Mouse (Mus musculus) midbrain, embryonic 12.5 days (tissue): ENCODE data around the gene Spaca7. TPM values are rescaled to one million over a fixed set of nuclear protein-coding genes. Genes with fewer than 3 reads are reported as not detected.
"Not testable (repeated sequence)": the region's sequence is repeated elsewhere in the genome, so short reads cannot be mapped to it uniquely, and the experiment has no call there.

Experiments used
- ATAC-seq: fragments of 200-750 bp; cut with Nextera tagmentation; 2 replicates; pipeline ENCODE4 v1.8.0; 2017; ENCODE audit warnings: low read depth, moderate TSS enrichment, moderate library complexity; ENCODE audit not compliant: low FRiP score
- H3K27ac ChIP-seq: fragments of 300-500 bp; sonication (generic); replicated peaks from 2 replicates; pipeline ENCODE4 v1.5.1; 2016; ENCODE audit warnings: mild to moderate bottlenecking
- H3K27me3 ChIP-seq: fragments of 300-500 bp; sonication (generic); 2 replicates; pipeline ENCODE4 v1.6.1; 2016; ENCODE audit warnings: mild to moderate bottlenecking
- H3K36me3 ChIP-seq: fragments of 300-500 bp; sonication (generic); 2 replicates; pipeline ENCODE4 v1.6.1; 2016
- H3K4me1 ChIP-seq: fragments of 300-500 bp; sonication (generic); 2 replicates; pipeline ENCODE4 v1.6.1; 2016
- H3K4me2 ChIP-seq: fragments of 300-500 bp; sonication (generic); replicated peaks from 2 replicates; pipeline ENCODE4 v1.6.1; 2016; ENCODE audit warnings: mild to moderate bottlenecking, moderate library complexity
- H3K4me3 ChIP-seq: fragments of 300-500 bp; sonication (generic); 2 replicates; pipeline ENCODE4 v1.5.1; 2016; ENCODE audit warnings: mild to moderate bottlenecking
- H3K9ac ChIP-seq: fragments of 300-500 bp; sonication (generic); replicated peaks from 2 replicates; pipeline ENCODE4 v1.6.1; 2016; ENCODE audit warnings: mild to moderate bottlenecking, moderate library complexity
- H3K9me3 ChIP-seq: fragments of 300-500 bp; sonication (generic); 2 replicates; pipeline ENCODE4 v1.6.1; 2016; ENCODE audit warnings: mild to moderate bottlenecking
- WGBS: fragments of 180-500 bp; shearing (Covaris S2); methylation state at CpG from one replicate; pipeline ENCODE4 v1.1.7; 2016; 5-methylcytosine and 5-hydroxymethylcytosine counted together
- polyA plus RNA-seq: library from polyadenylated mRNA; unstranded; fragments of >200 nt; fragmentation: Nextera tagmentation; extraction: Ambion mirVana; gene quantifications from 2 replicates; pipeline ENCODE4 v1.2.1, GENCODE M21; 2016

The Spaca7 gene
- polyA plus RNA-seq, 1 experiment from 2014 or later: not detected

- H3K4me2 ChIP-seq: no peak overlapping the region
- H3K4me1 ChIP-seq: 0 out of 2 replicates have a peak, but pooled peaks cover 12% of the 10 kb centered on the region
- peaks cover 12% of the 10 kb centered on the region for H3K27me3 ChIP-seq
- H3K9ac ChIP-seq: no peak overlapping the region
- no peaks in the 10 kb centered on the region for H3K9me3 ChIP-seq
- H3K27ac ChIP-seq: no peak overlapping the region
- ATAC-seq: no peak
- peaks cover 11% of the 10 kb centered on the region for H3K36me3 ChIP-seq
- 57% methylated on average over 12 of the region's 12 CpGs for WGBS
- no peak overlapping the region for H3K4me3 ChIP-seq
Observed at GRCm38 (mm10) chr8:12609752-12610449, 37.1 kb downstream of the Spaca7 start.

DNA sequence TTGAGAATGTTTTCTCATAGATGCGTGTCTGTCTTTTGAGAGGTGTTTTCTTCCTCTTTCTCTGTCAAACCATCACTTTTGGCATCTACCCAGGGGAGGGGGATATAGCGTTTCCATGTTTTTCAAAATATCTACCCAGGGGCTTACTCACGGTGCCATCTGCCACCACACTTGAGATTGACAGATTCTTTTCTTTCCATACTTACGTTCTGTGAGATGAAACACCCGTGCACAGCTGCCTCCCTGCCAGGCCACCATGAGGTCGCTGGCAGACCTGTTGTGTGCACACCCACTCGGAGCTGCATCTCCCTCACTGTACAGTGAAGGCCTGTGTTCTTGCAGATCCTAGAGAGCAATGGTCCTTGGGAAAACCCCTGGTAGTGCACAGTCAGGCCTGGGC is 40.4 kb downstream of the Spaca7 start:
- H3K9ac ChIP-seq: no peak overlapping the region
- H3K27ac ChIP-seq: no peak overlapping the region
- H3K36me3 ChIP-seq: peaks cover 27% of the 10 kb centered on the region
- H3K4me1 ChIP-seq: 0 out of 2 replicates have a peak, but pooled peaks cover 12% of the 10 kb centered on the region
- no peak overlapping the region for H3K4me2 ChIP-seq
- no peaks in the 10 kb centered on the region for H3K9me3 ChIP-seq
- H3K4me3 ChIP-seq: no peak overlapping the region
- WGBS: 70% methylated on average over 7 of the region's 7 CpGs
- ATAC-seq: no peak
- H3K27me3 ChIP-seq: peaks cover 6% of the 10 kb centered on the region; the same call in 1 of the 2 replicates

DNA sequence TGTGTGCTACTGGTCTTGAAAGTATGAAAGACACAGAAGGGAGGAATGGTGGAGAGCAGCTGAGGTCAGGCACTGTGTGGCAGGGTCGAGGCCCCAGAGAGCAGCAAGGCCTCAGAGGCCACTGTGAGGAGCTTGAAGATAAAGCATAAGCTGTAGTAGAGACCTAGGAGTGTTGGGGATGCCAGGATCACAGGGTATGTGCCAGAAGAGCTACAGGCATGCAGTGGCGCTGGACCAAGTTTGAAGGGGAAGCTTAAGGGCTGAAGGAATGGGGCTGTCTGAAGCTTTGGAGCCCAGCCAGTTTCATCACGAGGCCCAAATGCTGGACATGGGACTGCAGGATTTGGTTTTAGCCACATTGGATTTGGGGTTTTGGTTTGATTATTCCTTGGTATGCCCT is 44.5 kb downstream of the Spaca7 start:
- peaks cover 62% of the 10 kb centered on the region for H3K36me3 ChIP-seq
- not testable (repeated sequence) for H3K27me3 ChIP-seq, H3K9me3 ChIP-seq, H3K27ac ChIP-seq, ATAC-seq, H3K4me3 ChIP-seq, H3K9ac ChIP-seq, H3K4me1 ChIP-seq, H3K4me2 ChIP-seq
- WGBS: 83% methylated on average over 3 of the region's 3 CpGs

- no peak for ATAC-seq
- Histone ChIP-seq H3K4me2 (no peak overlapping the region), H3K9me3 (no peaks in the 10 kb centered on the region), H3K4me3 (no peak overlapping the region), H3K27me3 (no peaks in the 10 kb centered on the region), H3K4me1 (peaks cover 4% of the 10 kb centered on the region; the same call in 1 of the 2 replicates), H3K36me3 (peaks cover 65% of the 10 kb centered on the region), H3K27ac (no peak overlapping the region), H3K9ac (no peak overlapping the region)
- 92% methylated on average over 18 of the region's 18 CpGs for WGBS
Observed at GRCm38 (mm10) chr8:12621550-12622222, 48.9 kb downstream of the Spaca7 start.

DNA sequence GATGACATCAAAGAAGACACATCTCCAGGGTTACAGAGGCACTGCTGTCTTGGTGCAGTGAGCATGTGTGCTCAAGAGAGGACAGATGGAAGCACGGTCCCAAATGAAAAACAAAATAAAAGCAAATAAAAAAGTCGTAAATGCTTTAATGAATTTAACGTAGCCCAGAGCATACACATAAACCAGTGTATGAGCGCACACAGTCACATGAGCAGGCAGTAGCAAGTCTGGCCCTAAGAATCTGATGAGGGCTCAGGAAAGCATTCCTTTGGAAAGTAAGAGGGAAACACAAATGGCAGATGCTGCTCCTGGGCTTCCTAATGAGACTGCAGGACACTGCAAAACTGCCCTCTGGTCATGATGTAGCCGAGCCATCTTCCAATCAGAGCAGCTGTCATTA is 53.1 kb downstream of the Spaca7 start:
- no peak for ATAC-seq
- no peak overlapping the region for H3K4me2 ChIP-seq
- no peaks in the 10 kb centered on the region for H3K9me3 ChIP-seq
- no peaks in the 10 kb centered on the region for H3K27me3 ChIP-seq
- H3K27ac ChIP-seq: no peak overlapping the region
- H3K36me3 ChIP-seq: peaks cover 67% of the 10 kb centered on the region
- H3K9ac ChIP-seq: no peak overlapping the region
- H3K4me3 ChIP-seq: no peak overlapping the region
- H3K4me1 ChIP-seq: peaks cover 4% of the 10 kb centered on the region; the same call in 1 of the 2 replicates
- 84% methylated on average over 5 of the region's 5 CpGs for WGBS

- H3K36me3 ChIP-seq: peaks cover 57% of the 10 kb centered on the region
Observed at GRCm38 (mm10) chr8:12629079-12629478, 56.2 kb downstream of the Spaca7 start.

DNA sequence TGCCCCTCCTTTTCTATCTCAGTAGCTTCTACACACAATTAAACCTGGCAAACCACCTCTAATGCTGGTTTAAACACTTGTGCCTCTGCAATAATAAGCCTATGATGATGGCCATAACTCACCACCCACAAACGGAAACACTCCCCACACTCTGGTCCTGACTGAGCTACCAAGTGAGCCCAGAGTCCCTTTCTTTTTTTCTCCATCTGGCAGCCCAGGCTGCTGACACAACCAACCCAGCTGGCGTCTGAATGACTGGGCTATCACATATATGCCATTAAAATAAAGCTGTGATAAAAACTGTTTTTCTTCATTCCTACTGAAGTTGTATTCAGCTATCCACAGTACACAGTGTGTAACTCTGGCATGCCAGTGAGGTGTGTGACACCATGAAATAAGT is 62.5 kb downstream of the Spaca7 start:
- no peaks in the 10 kb centered on the region for H3K27me3 ChIP-seq

More at GRCm38 (mm10) chr8:12629079-12629478, 56.2 kb downstream of the Spaca7 start:
- Histone ChIP-seq H3K27me3 (no peaks in the 10 kb centered on the region), H3K9me3 (no peaks in the 10 kb centered on the region), H3K9ac (no peak overlapping the region), H3K4me1 (peaks cover 4% of the 10 kb centered on the region; the same call in 1 of the 2 replicates), H3K27ac (no peak overlapping the region), H3K4me2 (no peak overlapping the region), H3K4me3 (no peak overlapping the region)
- 45% methylated on average over 3 of the region's 3 CpGs for WGBS
- no peak for ATAC-seq

DNA sequence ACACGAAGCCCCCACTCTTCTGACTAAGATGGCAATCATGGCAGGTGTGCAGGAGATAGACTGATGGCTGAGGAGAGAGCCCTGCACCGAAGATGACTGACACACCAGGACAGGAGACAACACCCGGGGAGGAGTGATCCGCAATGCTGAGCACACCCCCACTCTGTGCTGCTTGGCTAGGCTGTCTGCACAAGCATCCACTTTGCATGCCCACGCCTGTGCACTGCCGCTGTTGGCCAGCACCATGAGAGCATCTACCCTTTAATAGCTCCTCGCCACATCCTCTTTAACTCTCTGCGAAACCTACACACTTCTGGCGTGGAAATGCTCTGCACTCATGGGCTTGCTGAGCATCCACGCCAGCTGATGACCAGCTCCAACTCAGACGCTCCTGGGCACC is 65.6 kb downstream of the Spaca7 start:
- Histone ChIP-seq H3K27me3 (no peaks in the 10 kb centered on the region), H3K4me2 (no peak overlapping the region), H3K27ac (no peak overlapping the region), H3K36me3 (peaks cover 70% of the 10 kb centered on the region), H3K9ac (no peak overlapping the region), H3K4me1 (no peaks in the 10 kb centered on the region), H3K9me3 (no peaks in the 10 kb centered on the region), H3K4me3 (no peak overlapping the region)
- WGBS: 94% methylated on average over 11 of the region's 11 CpGs
- no peak for ATAC-seq

More for the DNA sequence above, 62.5 kb downstream of the Spaca7 start:
- no peak overlapping the region for H3K4me3 ChIP-seq
- no peaks in the 10 kb centered on the region for H3K9me3 ChIP-seq
- no peak overlapping the region for H3K4me2 ChIP-seq
- no peak overlapping the region for H3K27ac ChIP-seq
- no peaks in the 10 kb centered on the region for H3K4me1 ChIP-seq
- no peak for ATAC-seq
- peaks cover 79% of the 10 kb centered on the region for H3K36me3 ChIP-seq
- 90% methylated on average over 2 of the region's 2 CpGs for whole genome bisulfite sequencing
- H3K9ac ChIP-seq: no peak overlapping the region

DNA sequence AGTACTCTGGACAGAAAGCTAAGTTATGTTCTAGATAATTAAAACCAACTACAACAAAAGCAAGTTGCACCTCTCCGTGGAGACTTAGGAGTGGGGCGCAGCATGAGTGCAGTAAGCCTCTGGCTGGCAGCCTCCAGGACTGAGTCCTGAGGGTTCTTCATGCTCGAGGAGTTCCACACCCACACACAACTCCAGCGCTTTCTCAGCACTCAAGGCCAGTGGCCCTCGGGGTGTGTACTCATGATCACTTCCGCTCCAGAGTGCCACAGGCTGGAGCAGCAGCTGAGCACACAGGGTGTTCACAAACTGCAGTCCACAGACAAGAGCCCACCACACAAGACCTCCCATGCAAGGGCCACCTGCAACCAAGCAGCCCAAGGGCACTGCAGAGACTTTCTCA is 68.7 kb downstream of the Spaca7 start:
- Histone ChIP-seq H3K9ac (no peak overlapping the region), H3K9me3 (no peaks in the 10 kb centered on the region), H3K4me2 (no peak overlapping the region), H3K27ac (no peak overlapping the region), H3K36me3 (peaks cover 61% of the 10 kb centered on the region), H3K4me3 (no peak overlapping the region), H3K4me1 (no peaks in the 10 kb centered on the region), H3K27me3 (no peaks in the 10 kb centered on the region)
- no peak for ATAC-seq
- 95% methylated on average over 6 of the region's 6 CpGs for WGBS

DNA sequence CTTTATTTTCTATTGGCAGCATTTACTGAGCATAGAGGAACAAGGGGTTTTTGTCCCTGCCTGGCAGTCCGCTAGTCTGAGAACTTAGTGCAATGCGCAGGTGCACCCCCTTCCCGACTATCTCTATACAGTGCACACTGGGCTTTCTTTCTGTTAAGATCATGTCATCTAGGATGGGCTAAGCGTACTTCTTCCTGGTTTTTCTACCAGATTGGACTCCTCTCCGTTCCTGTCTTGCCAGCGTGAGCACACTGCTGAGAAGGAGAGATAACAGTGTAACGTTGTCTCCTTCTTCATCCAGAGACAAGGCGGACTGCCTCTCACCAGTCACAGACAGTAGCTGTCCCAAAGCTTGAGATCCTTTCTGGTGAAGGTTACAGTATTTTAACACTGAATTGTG is 71.5 kb downstream of the Spaca7 start:
- Histone ChIP-seq H3K27me3 (no peaks in the 10 kb centered on the region), H3K9me3 (no peaks in the 10 kb centered on the region), H3K4me1 (no peaks in the 10 kb centered on the region), H3K36me3 (peaks cover 60% of the 10 kb centered on the region), H3K4me3 (no peak overlapping the region), H3K9ac (no peak overlapping the region), H3K27ac (no peak overlapping the region), H3K4me2 (no peak overlapping the region)
- ATAC-seq: no peak
- 90% methylated on average over 8 of the region's 8 CpGs for WGBS

- Histone ChIP-seq H3K4me1 (no peaks in the 10 kb centered on the region), H3K4me2 (no peak overlapping the region), H3K27me3 (no peaks in the 10 kb centered on the region), H3K36me3 (peaks cover 60% of the 10 kb centered on the region), H3K9me3 (no peaks in the 10 kb centered on the region), H3K27ac (no peak overlapping the region), H3K9ac (no peak overlapping the region), H3K4me3 (no peak overlapping the region)
- 89% methylated on average over 7 of the region's 7 CpGs for WGBS
- ATAC-seq: no peak
Observed at GRCm38 (mm10) chr8:12644894-12645293, 72.1 kb downstream of the Spaca7 start.

DNA sequence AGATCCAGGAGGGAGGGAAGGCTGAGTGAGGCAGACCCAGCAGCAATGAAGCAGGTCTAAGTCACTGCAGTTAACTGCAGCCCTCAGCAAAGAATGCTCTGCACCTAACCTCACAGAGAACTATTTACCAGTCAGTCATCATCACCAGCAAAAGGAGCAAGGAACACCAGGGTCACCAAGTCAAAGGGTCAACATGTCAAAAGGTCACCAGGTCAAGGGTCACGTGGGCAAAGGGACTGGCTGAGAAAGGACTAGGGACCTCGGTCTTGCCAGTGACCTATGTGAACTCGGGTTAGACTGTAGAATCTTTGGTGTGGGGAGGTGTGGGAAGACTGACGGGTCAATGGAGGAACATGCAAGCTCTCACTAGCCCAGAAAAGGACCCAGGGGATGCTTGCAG is 73.7 kb downstream of the Spaca7 start:
- no peak overlapping the region for H3K4me3 ChIP-seq
- H3K36me3 ChIP-seq: peaks cover 61% of the 10 kb centered on the region
- no peak overlapping the region for H3K9ac ChIP-seq
- ATAC-seq: no peak
- 57% methylated on average over 4 of the region's 4 CpGs for WGBS
- H3K4me2 ChIP-seq: no peak overlapping the region
- no peaks in the 10 kb centered on the region for H3K4me1 ChIP-seq
- H3K27ac ChIP-seq: no peak overlapping the region
- no peaks in the 10 kb centered on the region for H3K27me3 ChIP-seq
- H3K9me3 ChIP-seq: no peaks in the 10 kb centered on the region
